Mouse (Mus musculus): ENCODE results near the gene Lig4. TPM values are rescaled to one million over a fixed set of nuclear protein-coding genes. Genes with fewer than 3 reads are reported as not detected.

The Lig4 gene
- 1 to 10 TPM; 2.5 to 4.6 TPM for polyA plus RNA-seq (2017; shearing (Covaris generic))

DNA sequence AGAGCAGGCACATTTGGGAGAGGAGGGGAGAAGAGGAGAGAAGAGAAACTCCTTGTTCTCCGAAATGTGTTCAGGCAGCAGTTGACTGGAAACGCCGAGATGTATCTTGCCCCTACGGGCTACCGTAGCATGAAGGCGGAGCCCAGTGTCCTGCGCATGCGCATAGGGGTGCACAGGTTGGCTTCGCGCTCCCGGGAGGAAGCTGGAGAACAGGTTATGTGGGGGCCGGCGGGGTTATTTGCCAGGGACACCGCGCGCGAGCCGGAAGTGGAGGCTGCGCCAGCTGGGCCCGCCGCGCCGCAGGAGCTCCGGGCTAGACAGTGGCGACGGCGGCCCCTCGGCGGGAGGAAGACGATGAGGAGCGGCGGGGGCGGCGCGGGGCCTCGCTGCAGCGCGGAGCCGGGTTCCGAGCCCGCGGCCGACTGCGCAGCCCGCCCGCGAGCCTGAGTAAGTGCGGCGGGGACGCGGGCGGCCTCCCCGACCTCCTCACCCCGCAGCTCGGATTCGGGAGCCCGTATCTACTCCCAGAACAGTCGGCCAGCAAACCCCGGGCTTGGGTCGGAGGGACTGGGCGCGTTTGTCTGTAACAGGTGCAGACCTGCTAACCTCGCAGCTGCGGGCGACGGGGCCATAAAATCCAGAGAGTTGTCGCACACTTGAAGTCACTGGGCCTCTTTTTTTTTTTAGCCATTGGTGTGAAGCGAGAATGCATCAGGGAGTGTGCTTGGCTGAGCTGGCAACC lies at the start of gene Lig4, which contains the start of gene Abhd13:
Gene Lig4, minus strand, starts transcription at position 114 of the 742 bp plus-strand sequence.
Gene Abhd13, plus strand, starts transcription at position 135 of the 742 bp plus-strand sequence.
- peak; percentile 69 for ATAC-seq

DNA sequence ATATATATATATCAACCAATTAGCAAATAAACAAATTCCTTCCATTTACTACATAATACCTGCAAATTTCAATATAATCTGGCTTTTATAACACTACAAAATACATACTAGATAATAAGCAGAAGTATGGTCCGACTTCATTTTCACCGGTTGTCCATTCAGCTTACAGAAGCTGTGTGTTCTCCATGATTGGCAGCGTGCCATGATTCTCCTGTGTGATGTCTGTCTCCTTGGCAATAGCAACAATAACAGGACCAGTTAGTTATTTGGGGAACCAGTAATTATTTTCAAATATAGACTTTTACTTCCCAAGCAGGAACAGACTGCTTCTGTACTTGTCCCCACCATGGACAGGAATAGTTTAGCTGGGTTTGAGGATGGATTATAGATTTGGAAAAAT lies 39.7 kb upstream of the Lig4 start:
- ATAC-seq, result no peak

DNA sequence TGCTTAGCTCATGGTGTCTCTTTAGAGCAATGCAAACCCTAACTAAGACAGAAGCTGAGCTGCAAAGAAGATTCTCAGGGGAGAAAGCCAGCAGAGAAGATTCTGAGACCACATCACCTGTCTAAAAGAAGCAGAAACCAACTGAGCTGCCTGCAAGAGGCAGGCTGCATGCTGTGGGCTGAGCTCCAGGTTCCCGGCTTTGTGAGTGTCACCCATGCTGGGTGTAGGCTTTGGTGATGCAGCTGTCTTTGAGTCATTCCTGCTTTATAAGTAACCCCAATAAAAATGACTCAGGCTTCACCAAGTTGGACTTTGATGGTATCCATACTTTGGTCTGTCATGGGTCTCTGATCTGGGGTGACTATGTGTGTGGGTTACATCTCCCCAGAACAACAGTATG lies 38.8 kb upstream of the Lig4 start:
- no peak for ATAC-seq

DNA sequence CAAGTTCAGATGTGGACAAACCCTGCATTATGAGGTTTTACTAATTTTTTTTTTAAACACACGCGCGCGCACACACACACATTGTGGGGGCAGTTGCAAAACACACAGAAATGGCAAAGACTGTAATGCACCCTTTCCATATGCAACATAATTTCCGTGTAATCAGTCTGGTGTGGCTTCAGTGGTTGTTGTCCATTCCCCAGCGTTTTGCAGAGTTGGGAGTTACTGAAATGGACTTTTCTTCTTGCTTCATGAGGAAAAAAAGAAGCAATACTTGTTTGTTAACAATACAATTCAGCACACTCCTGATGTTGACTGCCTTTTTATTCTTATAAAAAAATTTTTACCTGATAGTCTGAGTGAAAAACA lies 30.2 kb upstream of the Lig4 start:
- ATAC-seq, result no peak

DNA sequence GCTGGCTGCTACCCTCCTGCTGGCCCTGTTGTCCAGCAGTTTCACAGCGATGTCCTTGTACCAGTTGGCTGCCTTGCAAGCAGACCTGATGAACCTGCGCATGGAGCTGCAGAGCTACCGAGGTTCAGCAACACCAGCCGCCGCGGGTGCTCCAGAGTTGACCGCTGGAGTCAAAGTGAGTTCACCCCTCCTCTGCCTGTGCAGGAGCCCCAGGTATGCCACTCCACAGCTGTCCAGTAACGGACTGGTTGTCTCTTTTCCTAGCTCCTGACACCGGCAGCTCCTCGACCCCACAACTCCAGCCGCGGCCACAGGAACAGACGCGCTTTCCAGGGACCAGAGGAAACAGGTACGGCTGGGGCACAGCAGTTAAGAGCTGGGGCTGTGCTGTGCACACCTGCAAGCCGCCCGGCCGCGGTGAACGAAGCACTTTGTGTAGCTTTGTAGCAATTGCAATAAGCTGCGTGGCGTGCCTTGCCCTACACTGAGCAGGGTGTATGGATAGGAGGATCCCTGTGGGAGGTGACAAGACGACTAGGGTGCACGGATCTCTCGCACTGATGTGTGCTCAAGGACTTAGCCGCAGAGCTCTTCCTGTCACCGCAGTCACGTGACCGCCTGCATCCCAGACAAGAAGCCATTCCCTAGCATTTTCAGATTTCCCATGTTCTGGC lies 29.6 kb upstream of the Lig4 start:
- peak; percentile 59 for ATAC-seq

DNA sequence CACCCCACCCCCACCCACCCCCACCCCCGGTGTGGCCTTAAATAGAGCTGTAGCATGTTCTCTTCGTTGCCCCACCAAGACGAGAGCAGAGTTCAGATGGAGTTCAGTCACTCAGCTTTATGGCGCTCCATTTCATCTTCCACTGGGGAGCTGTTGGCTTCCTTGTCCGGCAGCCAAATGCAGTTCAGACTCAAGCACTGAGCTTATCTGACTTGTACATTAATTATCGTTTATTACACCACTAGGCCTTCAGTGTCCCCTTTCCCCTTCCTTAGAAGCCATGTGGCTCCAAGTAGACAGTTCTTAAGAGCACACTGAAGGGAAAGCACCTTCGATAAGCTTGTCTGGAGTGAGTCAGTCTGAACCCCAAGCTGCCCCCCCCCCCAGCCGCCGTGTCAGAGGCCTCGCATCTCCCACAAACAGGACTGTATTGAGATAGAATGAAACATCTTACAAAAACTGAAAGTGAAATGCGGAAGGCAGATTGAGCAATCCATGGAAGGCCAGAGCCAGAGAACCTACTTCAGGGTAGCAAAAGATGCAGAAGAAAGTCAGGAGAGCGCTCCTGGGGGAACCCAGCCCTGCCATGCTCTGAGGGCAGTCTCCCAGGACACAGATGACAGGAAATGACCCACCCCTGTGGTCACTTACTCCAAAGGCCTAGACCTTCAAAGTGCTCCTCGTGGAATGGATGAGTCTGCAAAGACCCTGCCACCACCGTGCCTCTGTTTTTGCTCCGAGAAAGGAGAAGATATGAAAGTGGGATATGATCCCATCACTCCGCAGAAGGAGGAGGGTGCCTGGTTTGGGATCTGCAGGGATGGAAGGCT lies 28.9 kb upstream of the Lig4 start, which contains the start of gene Tnfsf13b:
Gene Tnfsf13b, plus strand, starts transcription at position 312 of the 830 bp plus-strand sequence.
- ATAC-seq, result peak; percentile 75

DNA sequence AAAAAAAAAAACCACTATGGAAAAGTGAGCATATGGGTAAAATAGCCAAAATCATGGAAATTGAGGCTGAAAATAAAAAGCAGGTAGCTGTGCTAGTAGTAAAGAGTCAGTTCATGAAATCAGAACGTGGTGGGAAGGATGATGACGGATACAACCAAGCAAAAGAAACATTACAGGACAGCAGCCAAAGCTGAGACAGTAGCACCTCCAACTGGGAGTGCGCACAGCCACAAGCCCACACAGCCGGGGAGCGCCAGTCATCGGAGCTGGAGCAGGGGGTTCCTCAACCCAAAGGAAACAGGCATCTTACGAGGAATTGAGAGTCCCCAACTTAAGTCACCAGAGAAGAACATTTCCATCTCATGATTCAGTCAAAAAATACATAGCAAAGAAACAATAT lies 26.6 kb upstream of the Lig4 start:
- no peak for ATAC-seq

DNA sequence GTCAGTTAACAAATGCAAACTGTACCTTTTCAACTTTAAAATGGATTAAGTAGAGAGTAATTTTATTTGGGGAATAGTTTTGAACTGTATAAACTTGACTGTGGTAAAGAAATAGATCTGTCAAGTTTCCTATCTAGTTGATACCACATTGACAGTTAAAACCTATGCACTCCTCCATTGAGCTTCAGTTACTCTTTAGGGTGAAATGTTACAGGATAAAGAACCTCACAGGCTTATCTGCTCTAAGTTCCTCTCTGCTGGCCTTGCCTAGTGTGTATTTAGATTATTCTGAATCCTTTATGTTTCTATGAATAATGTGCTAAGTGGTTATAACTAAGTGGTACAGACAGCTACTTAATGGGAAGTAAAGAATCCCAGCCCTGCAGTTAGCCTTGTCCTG lies 2.7 kb upstream of the Lig4 start:
- no peak for ATAC-seq

DNA sequence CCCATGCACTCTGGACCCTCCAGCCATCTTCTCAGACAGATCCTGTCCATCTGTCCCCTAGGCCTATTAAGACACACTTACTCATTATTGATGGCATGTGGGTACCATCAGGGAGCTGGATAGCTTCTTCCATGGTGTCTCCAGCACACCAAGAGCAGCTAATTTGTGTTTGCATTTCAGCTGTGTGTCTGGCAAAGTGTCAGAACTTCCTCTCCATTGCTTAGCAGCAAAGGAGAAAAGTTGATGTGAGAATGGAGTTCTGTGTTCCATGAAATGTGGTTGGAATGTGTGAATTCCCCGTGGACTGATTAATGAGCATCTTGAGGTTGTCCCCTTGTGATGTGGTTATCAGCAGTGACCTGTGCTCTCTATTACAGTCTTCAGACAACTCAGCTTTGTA lies 2.3 kb upstream of the Lig4 start:
- no peak for ATAC-seq

DNA sequence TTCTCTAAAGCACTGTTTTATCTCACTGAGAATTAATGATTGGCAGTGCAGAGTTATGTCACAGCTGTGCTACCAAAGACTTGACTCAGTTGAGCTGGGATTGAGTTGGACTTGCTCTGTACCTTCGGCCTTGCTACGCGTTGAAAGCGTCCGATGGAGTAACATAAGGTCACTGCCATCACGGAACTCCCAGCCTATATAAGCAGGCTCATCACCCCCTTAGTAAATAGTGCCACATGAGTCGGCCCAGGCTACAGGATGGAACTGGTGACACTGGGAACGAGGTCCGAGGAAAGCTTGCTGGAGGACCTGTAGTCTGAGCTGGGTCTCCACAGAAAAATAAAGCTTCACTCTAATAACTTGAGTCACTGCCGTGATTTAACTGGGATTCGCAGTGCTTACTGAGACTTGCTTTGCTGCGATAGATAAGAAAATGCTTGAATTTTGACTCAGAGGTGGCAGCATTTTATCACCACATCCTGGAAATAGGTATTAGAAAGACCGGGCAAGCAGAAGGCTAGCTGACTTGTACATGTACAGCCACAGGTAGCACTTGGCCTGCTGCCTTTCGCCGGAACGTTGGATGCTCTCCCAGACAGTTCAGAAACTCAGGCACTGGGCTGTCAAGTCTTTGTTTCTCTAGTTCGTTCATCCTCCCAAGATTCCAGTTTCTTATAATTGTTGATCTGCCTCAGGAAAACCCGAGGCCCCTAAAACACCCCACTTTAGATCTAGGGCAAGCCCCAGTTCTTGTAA lies 1.2 kb upstream of the Lig4 start:
- ATAC-seq, result no peak

DNA sequence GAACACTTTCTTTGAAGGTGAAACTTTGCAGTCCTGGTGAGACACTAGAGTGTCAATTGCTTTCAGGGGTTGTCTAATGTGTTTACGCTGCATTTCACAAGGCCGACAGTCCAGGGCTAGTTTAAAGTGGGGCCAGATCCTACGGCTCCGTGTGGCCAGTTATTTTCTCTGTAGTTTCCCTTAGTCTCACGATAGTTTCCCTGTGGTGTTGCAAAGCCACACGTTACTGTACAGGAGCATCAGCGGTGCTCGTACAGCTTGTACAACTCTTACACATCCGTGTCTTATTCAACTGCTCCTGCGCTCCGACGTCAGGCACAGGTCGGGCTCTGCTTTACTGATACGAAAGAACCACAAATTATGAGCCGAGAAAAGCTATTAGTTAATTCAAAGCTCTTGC lies 470 bp downstream of the Lig4 start:
- no peak for ATAC-seq

DNA sequence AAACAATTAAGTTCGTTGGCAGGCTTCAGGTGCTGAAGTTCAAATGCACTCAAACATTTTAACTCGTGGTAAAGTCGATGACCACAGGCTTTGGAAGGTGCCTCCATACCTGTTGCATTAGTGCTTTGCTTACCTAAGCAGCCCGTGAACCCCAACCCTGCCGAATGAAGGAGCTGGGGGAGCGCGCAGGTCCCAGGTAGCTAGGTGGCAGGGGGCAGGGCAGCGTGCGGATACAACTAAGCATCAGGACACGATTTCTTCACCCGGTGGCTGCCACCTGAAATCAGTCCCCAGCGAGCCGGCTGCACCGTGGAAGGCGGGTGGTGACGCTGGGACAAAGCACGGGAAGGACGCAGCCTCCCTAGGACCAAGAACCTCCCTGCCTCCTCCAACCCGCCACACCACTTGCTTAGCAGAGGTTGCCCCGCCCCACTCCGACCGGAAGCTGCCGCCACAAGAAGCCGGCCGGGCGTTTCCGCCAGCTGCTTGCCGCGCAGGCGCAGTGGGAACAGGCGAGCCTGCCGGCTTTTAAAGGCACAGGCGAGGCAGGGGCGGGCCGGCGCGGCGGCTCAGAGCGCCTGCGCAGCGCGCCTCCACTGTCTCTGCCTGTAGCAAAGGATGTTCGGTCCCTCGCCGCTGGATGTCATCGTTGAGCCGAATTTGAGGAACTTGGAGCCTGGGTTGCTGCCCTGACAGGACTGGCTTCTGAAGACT lies 1.4 kb downstream of the Lig4 start:
- ATAC-seq, result peak; percentile 80

DNA sequence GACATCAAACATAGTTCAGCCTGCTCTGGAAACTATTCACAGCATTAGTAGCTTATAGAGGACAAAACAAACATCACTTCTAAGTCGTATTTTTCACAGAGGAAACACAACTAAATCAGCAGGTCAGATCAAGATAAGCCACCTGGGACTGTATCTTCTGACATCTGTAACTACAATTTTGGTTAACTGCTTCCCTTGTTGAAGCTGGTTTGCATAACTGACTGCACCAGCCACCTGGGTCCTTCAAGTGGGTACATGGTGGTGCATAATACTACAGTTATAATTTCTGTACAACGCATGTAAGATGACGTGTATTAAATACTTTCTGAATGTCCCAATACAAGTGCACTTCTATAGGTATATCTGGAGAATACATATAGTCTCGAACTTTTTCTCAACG lies 2.2 kb downstream of the Lig4 start:
- ATAC-seq, result no peak

DNA sequence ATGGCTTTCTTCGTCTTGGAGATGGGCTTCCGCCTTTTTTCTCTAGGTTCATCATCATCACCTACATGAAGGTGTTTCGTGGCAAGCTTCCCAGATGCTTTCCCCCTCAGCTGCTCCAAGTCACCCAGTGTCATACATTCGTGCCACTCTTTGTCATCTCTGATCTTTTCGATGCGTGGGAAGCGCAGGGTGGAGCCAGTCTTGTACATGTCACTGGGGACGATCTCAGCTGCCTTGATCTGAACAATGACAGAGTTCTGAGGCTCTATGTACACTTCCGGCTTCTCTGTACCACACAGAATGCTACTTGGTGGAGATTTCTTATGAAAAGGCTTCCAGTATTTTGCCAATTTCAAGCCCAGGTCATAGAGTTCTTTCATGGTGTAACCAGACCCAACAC lies 5.6 kb downstream of the Lig4 start:
- no peak for ATAC-seq

DNA sequence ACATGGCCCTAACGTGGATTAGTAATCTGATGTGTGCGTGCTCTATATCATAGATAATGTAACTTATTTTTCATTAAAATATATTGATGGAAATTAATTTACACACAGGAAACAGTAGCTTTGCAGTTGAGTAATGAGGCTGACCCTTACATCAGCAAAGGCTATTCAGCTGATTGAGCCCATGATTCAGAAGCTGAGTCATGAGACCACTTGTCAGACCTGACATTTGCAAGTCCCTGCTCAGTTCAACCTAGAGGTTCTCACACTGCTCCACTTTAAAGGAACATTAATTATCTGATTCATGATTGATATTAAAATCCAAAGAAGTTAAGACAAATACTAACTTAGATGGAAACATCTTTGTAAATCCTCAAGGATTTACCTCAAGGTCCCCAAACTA lies 17.6 kb downstream of the Lig4 start:
- ATAC-seq, result no peak

DNA sequence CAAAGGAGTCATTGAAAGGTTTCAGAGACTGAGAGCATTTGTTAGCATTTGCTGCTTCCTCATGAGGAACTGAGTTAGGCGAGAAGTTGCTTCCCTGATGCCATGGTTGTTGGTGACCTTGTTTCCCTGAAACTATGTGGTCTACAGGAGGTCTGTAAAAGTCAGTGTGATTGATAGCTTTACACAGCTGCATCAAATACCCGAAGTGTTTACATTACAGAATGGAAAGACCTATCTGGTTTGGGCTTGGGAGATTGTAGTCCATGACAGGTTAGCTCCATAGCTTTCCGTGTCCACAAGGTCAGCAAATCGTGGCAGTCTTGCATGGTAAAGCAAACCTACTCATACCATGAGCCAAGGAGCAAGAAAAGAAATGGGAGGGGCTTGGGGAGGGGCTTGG lies 19.1 kb downstream of the Lig4 start:
- ATAC-seq, result no peak

DNA sequence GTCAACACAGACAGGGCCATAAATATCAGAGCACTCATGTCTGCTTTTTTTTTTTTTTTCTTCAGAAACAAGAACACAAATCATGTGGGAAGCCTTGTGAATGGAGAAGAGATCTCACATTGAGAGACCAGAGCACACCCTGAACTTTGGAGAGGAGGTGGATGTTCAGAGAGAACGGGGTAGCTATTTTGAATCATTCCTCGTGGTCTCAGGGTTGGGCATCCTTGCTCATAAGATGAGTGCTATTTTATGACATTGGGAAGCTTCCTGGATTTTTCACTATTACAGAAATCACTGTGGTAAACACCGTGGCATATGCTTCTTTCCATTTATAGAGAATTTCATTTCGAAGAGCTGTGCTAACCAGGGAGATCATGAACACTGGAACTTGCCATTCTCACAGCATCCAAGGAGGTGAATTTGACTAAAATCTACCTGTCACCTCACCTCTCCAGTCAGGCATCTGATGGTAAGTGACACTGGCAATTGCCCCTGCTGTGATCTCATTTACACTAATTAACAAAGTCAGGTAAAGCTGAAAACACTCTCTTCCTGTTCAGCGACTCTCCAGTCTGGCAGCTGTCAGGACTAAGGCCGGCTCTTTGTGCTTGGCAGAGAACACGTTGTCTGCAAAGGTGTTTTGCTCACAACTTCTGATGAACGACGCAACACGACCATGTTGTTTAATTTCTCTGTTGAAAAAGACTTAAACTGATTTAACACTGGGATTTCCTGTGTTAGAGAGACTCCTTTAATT lies 28.2 kb downstream of the Lig4 start:
- no peak for ATAC-seq

DNA sequence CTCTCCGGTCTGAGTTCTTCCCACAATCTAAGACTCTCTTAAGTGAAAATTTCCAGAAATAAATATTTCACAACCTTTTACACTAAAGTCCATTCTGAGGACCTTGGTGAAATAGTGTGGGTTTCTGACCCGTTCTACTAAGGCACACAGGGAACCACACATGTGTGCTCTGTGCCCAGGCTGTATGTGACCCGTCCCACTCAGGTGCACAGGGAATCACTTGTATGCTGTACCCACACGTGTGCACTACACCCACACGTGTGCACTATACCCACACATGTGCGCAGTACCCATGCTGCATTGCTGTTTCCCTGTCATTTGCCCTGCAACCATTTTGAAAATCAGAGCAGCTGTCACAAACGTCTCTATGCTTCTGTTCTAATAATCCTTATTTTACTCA lies 41.9 kb downstream of the Lig4 start:
- ATAC-seq, result no peak

DNA sequence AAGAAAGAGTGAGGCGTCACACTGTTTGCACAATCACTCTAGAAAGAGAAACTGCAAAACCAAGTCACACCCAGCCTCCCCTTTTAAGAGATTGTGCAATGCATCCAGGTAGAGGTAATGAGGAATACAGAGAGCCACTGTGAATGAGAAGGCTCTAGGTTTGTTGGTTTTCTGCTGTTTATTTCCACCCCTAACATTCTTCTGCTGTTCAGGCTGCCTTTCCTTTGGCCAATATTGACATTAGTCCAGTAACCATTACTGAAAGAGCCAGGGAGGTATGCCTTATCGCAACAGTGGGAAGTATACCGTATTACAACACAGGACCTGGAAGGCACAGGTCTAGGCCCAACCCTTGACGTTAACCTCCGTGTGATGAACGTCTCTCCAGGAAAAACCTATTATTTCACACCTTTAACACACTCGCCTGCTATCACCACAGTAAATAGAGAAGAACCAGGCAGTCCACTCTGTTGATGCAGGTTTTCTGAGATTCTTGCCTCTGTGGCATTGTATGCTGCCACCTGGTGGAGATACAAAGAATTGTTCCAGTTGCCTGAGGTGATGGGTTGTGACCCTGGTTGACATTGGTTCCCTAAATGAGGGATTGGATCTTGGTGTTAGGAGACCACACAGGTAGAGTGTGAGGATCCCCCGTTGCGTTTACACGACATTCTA lies 42.5 kb downstream of the Lig4 start:
- no peak for ATAC-seq

DNA sequence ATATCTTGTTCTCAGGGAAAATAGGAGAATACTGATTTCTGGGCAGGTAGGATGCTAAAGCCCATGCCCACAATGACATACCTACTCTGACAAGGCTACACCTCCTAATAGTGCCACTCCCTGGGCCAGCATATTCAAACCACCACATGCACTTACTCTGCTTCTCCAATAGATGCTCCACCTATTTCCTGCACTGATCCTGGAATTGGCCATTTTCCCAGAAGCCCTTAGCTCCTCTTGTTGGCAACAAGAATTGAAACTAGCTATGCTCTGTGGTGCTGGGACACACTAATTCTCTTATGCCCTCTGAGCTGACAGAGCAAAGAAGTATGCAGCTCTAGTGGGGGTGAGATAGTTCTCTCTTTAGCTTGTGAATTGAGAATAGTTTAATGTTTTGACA lies 44.8 kb downstream of the Lig4 start:
- no peak for ATAC-seq

Measured in activated CD4-positive, CD25-positive, alpha-beta regulatory T cell, adult 4 months (primary cell).